Mouse (Mus musculus) olfactory bulb, adult 2 months (tissue): ENCODE measurements around the gene Ppp2r5b.

Experiments used
- CTCF ChIP-seq: fragments of 200-500 bp; IDR thresholded peaks from 2 replicates; pipeline ENCODE4 v1.5.1; 2012; ENCODE audit warnings: low read depth, mild to moderate bottlenecking, low read length, moderate library complexity; ENCODE audit not compliant: insufficient read depth
- POLR2A ChIP-seq: fragments of 200-500 bp; IDR thresholded peaks from 2 replicates; pipeline ENCODE4 v1.6.1; 2012; ENCODE audit warnings: mild to moderate bottlenecking, low read depth, low read length, moderate library complexity; ENCODE audit not compliant: insufficient read depth

- TF ChIP-seq POLR2A: no peak
- TF ChIP-seq CTCF: no peak
Observed at GRCm38 (mm10) chr19:6236842-6237241, 1.2 kb upstream of the Ppp2r5b start.
